Mouse (Mus musculus): Measurements from ENCODE around the gene Armcx1. TPM values are rescaled to one million over a fixed set of nuclear protein-coding genes. Genes with fewer than 3 reads are reported as not detected.
A peak's percentile ranks its signal among the peaks of the same experiment; 100 is the strongest.
"Not testable (repeated sequence)": the region's sequence is repeated elsewhere in the genome, so short reads cannot be mapped to it uniquely, and the experiment has no call there.

Gene Armcx1
- polyA plus RNA-seq, 1 experiment = 2.7 TPM

DNA sequence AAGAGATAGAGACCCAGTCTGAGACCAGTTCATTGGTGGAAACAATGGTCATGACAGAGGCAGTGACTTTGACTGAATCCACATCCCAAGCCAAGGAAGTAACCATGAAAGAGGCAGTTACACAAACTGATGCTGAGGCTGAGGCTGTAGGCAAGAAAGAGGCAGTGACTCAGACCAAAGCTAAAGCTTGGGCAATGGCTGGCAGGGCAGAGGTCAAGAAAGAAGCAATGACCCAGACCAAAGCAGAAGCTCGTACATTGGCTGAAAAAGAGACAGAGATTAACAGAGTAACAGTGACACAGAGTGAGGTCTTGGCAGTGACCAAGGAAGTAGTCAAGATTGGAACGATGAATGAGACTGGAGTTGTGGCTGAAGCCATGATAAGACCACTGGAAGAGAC lies 28.1 kb upstream of the Armcx1 start:
- H3ac ChIP-seq (ENCODE audit: control insufficient read depth, insufficient read length, low read depth) = no peak overlapping the region
- no peaks in the 10 kb centered on the region for H3K79me3 ChIP-seq (ENCODE audit: low read depth)
- no peaks in the 10 kb centered on the region for H3K27me3 ChIP-seq (ENCODE audit: control insufficient read depth, insufficient read depth, insufficient read length)
- no peak overlapping the region for H3K4me3 ChIP-seq (ENCODE audit: insufficient read depth, poor library complexity, severe bottlenecking)
- H3K79me2 ChIP-seq (ENCODE audit: control insufficient read depth, insufficient read depth) = no peaks in the 10 kb centered on the region
- no peaks in the 10 kb centered on the region for H3K36me3 ChIP-seq (ENCODE audit: control insufficient read depth, insufficient read depth)
- no peak for TF ChIP-seq CEBPB (IDR thresholded peaks at IDR 0.05; ENCODE audit: low read depth)
- no peak for TF ChIP-seq MYOD1 (IDR thresholded peaks at IDR 0.05; ENCODE audit: control insufficient read depth, insufficient read length, low read depth)
- TF ChIP-seq USF1 (IDR thresholded peaks at IDR 0.05; ENCODE audit: low read depth) = no peak
- TF ChIP-seq FOSL1 (IDR thresholded peaks at IDR 0.05; ENCODE audit: insufficient read depth, low read length, poor library complexity, severe bottlenecking) = no peak
- no peak for TF ChIP-seq MYOG (IDR thresholded peaks at IDR 0.05; ENCODE audit: control insufficient read depth, extremely low read depth, insufficient read length)
- TF ChIP-seq MAX (IDR thresholded peaks at IDR 0.05) = no peak
- TF ChIP-seq CTCF (IDR thresholded peaks at IDR 0.05; ENCODE audit: control insufficient read depth, insufficient read depth, insufficient read length) = no peak

DNA sequence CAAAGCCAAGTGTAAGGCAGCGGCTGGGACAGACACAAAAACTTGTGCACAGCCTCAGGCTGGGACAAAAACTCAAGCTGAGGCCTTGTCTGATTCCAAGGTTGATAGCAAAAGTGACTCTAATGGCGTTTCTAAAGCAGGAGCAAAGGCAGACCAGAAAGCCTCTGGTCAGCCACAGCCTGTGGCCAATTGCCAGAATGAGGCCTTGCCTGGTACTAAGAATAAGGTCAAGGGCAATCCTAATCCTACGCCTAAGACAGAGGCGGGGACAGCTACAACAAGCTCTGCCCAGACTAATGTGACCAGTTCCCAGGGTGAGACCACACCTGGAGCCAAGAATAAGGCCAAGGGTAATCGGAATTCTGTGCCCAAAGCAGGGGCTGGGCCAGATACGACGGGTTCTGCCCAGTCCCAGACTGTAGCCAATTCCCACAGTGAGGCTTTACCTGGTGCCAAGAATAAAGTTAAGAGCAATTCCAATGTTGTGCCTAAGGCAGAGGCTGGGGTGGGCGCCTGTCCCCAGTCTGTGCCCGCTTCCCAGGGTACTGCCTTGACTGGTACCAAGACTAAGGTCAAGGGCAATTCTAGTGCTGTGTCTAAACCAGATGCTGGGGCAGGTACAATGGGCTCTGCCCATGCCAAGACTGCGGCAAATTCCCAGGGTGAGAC lies 26.8 kb upstream of the Armcx1 start:
- H3ac ChIP-seq (ENCODE audit: control insufficient read depth, insufficient read length, low read depth) = no peak overlapping the region
- no peak overlapping the region for H3K4me3 ChIP-seq (ENCODE audit: insufficient read depth, poor library complexity, severe bottlenecking)
- H3K79me3 ChIP-seq (ENCODE audit: low read depth) = no peaks in the 10 kb centered on the region
- TF ChIP-seq MYOD1 (IDR thresholded peaks at IDR 0.05; ENCODE audit: control insufficient read depth, insufficient read length, low read depth) = no peak
- no peaks in the 10 kb centered on the region for H3K36me3 ChIP-seq (ENCODE audit: control insufficient read depth, insufficient read depth)
- H3K27me3 ChIP-seq (ENCODE audit: control insufficient read depth, insufficient read depth, insufficient read length) = no peaks in the 10 kb centered on the region
- H3K79me2 ChIP-seq (ENCODE audit: control insufficient read depth, insufficient read depth) = no peaks in the 10 kb centered on the region

DNA sequence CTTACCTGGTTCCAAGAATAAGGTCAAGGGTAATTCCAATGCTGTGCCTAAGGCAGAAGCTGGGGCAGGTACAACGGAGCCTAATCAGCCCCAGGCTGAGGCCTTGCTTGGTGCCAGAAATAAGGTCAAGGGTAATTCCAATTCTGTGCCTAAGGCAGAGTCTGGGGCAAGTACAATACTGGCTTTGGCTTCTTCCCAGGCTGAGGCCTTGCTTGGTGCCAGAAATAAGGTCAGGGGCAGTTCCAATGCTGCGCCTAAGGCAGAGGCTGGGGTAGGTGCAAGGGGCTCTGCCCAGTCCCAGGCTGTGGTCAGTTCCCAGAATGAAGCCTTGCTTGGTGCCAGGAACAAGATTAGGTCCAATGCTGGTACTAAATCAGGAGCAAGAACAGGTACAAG lies 26.2 kb upstream of the Armcx1 start:
- no peaks in the 10 kb centered on the region for H3K79me3 ChIP-seq (ENCODE audit: low read depth)
- H3K36me3 ChIP-seq (ENCODE audit: control insufficient read depth, insufficient read depth) = no peaks in the 10 kb centered on the region
- no peak overlapping the region for H3K4me3 ChIP-seq (ENCODE audit: insufficient read depth, poor library complexity, severe bottlenecking)
- no peaks in the 10 kb centered on the region for H3K27me3 ChIP-seq (ENCODE audit: control insufficient read depth, insufficient read depth, insufficient read length)
- H3K79me2 ChIP-seq (ENCODE audit: control insufficient read depth, insufficient read depth) = no peaks in the 10 kb centered on the region
- no peak overlapping the region for H3ac ChIP-seq (ENCODE audit: control insufficient read depth, insufficient read length, low read depth)
- TF ChIP-seq CEBPB (IDR thresholded peaks at IDR 0.05; ENCODE audit: low read depth) = no peak
- no peak for TF ChIP-seq CTCF (IDR thresholded peaks at IDR 0.05; ENCODE audit: control insufficient read depth, insufficient read depth, insufficient read length)
- no peak for TF ChIP-seq MAX (IDR thresholded peaks at IDR 0.05)
- no peak for TF ChIP-seq MYOG (IDR thresholded peaks at IDR 0.05; ENCODE audit: control insufficient read depth, extremely low read depth, insufficient read length)
- no peak for TF ChIP-seq MYOD1 (IDR thresholded peaks at IDR 0.05; ENCODE audit: control insufficient read depth, insufficient read length, low read depth)
- no peak for TF ChIP-seq USF1 (IDR thresholded peaks at IDR 0.05; ENCODE audit: low read depth)
- no peak for TF ChIP-seq FOSL1 (IDR thresholded peaks at IDR 0.05; ENCODE audit: insufficient read depth, low read length, poor library complexity, severe bottlenecking)

DNA sequence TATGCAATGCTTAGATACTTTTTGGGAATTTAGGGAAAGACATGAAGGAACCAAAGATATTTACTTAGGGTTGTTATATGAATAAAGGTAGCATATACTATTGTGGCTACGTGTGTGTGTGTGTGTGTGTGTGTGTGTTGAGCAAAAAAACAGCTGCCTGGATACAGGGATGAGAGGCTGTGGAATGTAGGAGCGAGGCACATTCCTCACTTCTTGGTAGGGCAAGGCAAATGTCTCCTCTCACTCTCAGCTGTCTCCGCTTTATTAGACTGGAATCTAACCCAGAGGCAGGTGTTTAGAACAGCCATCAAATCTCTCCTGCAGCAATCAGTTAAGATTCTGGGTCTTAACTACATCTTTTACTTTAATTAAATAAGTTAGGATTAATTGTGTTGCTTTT lies 900 bp upstream of the Armcx1 start:
- no peak for TF ChIP-seq CEBPB (IDR thresholded peaks at IDR 0.05; ENCODE audit: low read depth)
- no peak for TF ChIP-seq MYOG (IDR thresholded peaks at IDR 0.05; ENCODE audit: control insufficient read depth, extremely low read depth, insufficient read length)
- no peak for TF ChIP-seq FOSL1 (IDR thresholded peaks at IDR 0.05; ENCODE audit: insufficient read depth, low read length, poor library complexity, severe bottlenecking)
- TF ChIP-seq MYOD1 (IDR thresholded peaks at IDR 0.05; ENCODE audit: control insufficient read depth, insufficient read length, low read depth) = no peak
- no peak for TF ChIP-seq CTCF (IDR thresholded peaks at IDR 0.05; ENCODE audit: control insufficient read depth, insufficient read depth, insufficient read length)
- TF ChIP-seq MAX (IDR thresholded peaks at IDR 0.05) = no peak
- TF ChIP-seq USF1 (IDR thresholded peaks at IDR 0.05; ENCODE audit: low read depth) = no peak
- Histone ChIP-seq H3K27me3 (ENCODE audit: control insufficient read depth, insufficient read depth, insufficient read length) (no peaks in the 10 kb centered on the region), H3ac (ENCODE audit: control insufficient read depth, insufficient read length, low read depth) (no peak overlapping the region), H3K79me2 (ENCODE audit: control insufficient read depth, insufficient read depth) (no peaks in the 10 kb centered on the region), H3K36me3 (ENCODE audit: control insufficient read depth, insufficient read depth) (no peaks in the 10 kb centered on the region), H3K4me3 (ENCODE audit: insufficient read depth, poor library complexity, severe bottlenecking) (no peak overlapping the region), H3K79me3 (ENCODE audit: low read depth) (no peaks in the 10 kb centered on the region)

DNA sequence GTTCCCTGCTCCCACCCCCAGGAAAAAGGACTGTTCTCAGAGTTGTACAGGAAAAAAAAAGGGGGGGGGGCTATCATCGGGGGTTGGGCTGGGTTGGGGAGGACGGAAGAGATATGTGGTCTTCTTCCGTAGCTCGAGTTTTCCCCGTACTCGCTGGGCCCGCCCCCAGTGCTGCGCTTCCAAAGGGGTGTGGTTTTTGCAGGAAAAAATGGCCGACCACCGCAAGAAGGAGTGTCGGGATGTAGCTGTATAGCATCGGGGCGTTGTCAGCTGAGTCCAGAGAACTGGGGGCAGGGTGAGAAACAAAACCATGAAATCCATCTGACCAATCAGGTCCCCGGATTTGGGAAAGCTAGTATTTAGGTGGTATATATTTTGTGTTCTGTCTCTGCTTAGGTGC lies 761 bp downstream of the Armcx1 start:
- Histone ChIP-seq H3K79me2 (ENCODE audit: control insufficient read depth, insufficient read depth) (no peaks in the 10 kb centered on the region), H3K36me3 (ENCODE audit: control insufficient read depth, insufficient read depth) (no peaks in the 10 kb centered on the region), H3ac (ENCODE audit: control insufficient read depth, insufficient read length, low read depth) (no peak overlapping the region), H3K27me3 (ENCODE audit: control insufficient read depth, insufficient read depth, insufficient read length) (no peaks in the 10 kb centered on the region), H3K4me3 (ENCODE audit: insufficient read depth, poor library complexity, severe bottlenecking) (peak overlapping the region; percentile 29), H3K79me3 (ENCODE audit: low read depth) (no peaks in the 10 kb centered on the region)
- TF ChIP-seq MYOG (IDR thresholded peaks at IDR 0.05; ENCODE audit: control insufficient read depth, extremely low read depth, insufficient read length) = no peak
- no peak for TF ChIP-seq MAX (IDR thresholded peaks at IDR 0.05)
- no peak for TF ChIP-seq USF1 (IDR thresholded peaks at IDR 0.05; ENCODE audit: low read depth)

DNA sequence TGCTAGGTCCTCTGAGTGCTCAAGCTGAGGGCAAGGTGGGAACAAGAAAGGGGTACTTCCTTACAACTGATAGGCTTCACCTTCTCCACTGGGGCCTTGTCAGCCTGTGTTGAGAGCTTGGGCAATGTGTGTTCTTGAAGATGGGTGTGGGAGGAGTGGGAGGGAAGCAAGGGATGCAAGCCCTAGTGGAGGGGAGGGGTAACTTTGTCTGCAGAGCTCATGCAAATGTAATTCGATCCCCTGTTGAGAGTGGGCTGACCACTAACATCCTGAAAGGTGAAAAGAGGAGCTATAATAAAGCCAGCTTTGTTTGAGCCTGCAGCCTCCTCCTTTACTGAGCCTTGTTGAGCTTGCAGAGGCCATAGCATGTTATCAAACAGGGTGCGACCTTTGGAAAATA lies 6.0 kb downstream of the Armcx1 start:
- not testable (repeated sequence) for H3K79me3 ChIP-seq (ENCODE audit: low read depth); H3ac ChIP-seq (ENCODE audit: control insufficient read depth, insufficient read length, low read depth); H3K4me3 ChIP-seq (ENCODE audit: insufficient read depth, poor library complexity, severe bottlenecking); H3K79me2 ChIP-seq (ENCODE audit: control insufficient read depth, insufficient read depth); H3K27me3 ChIP-seq (ENCODE audit: control insufficient read depth, insufficient read depth, insufficient read length); H3K36me3 ChIP-seq (ENCODE audit: control insufficient read depth, insufficient read depth)
